Mouse (Mus musculus): Measurements from ENCODE around the gene Zfp619. TPM values are rescaled to one million over a fixed set of nuclear protein-coding genes. Genes with fewer than 3 reads are reported as not detected.
"Not testable (repeated sequence)": the region's sequence is repeated elsewhere in the genome, so short reads cannot be mapped to it uniquely, and the experiment has no call there.

Gene Zfp619
- polyA plus RNA-seq, 1 experiment from 2014 or later, result 1.6 TPM

DNA sequence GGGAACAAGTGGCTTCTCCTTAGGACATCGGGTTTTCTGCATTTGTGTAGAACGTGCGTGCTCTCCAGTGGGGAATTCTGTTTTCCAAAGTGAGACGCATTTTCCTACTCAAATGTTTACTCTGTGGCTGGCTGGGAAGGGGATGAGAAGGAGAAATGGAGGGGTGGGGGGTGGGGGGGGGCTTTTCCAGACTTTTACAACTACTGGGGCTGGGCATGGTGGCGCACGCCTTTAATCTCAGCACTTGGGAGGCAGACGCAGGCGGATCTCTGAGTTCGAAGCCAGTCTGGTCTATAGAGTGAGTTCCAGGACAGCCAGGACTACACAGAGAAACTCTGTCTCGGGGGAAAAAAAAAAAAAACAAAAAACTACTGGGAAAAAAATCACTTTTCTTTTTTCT is 27.6 kb downstream of the Zfp619 start:
- 42% methylated on average over 10 of the region's 10 CpGs for WGBS
- Histone ChIP-seq H3K27ac (peak overlapping the region; percentile 92), H3K4me1 (no peaks in the 10 kb centered on the region), H3K27me3 (no peaks in the 10 kb centered on the region), H3K4me2 (peak overlapping the region; percentile 68), H3K9me3 (no peaks in the 10 kb centered on the region), H3K9ac (peak overlapping the region; percentile 85), H3K36me3 (no peaks in the 10 kb centered on the region; the same call in 1 of the 2 replicates), H3K4me3 (peak overlapping the region; percentile 59)
- no peak for ATAC-seq (ENCODE audit: insufficient number of reproducible peaks, insufficient read depth, low FRiP score, low TSS enrichment, low read depth)

DNA sequence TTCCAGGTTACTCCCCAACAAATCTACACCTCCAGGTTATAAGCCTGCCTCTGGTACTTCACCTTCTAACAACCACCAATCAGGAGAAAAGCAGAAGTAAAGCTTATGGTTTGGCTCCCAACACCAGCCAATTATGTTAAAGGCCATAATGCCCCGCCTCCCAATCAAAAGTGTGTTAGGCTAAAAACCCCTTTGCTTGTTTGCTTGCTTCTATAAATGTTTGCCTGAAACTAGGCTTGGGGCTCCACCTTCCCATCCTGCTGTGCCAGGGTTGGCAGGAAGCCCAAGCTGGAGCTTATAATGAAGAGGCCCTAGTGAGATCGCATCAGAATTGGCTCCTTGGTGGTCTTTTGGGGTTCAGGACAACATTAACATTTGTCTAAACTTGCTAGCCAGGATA is 31.8 kb downstream of the Zfp619 start:
- 75% methylated on average over 2 of the region's 2 CpGs for WGBS
- no peak overlapping the region for H3K4me2 ChIP-seq
- ATAC-seq (ENCODE audit: insufficient number of reproducible peaks, insufficient read depth, low FRiP score, low TSS enrichment, low read depth), result no peak

GRCm38 (mm10) chr7:39551976-39552891 is 34.7 kb downstream of the Zfp619 start:
- Histone ChIP-seq H3K27me3 (no peaks in the 10 kb centered on the region), H3K27ac (peak overlapping the region; percentile 96), H3K36me3 (peaks cover 17% of the 10 kb centered on the region), H3K4me1 (peaks cover 7% of the 10 kb centered on the region), H3K4me3 (peak overlapping the region; percentile 78), H3K9me3 (no peaks in the 10 kb centered on the region), H3K9ac (peak overlapping the region; percentile 87), H3K4me2 (peak overlapping the region; percentile 63)
- peak; percentile 100 for ATAC-seq (ENCODE audit: insufficient number of reproducible peaks, insufficient read depth, low FRiP score, low TSS enrichment, low read depth)
- 4% methylated on average over 52 of the region's 52 CpGs for WGBS

More for the DNA sequence above, 31.8 kb downstream of the Zfp619 start:
- peaks cover 7% of the 10 kb centered on the region for H3K4me1 ChIP-seq
- H3K4me3 ChIP-seq, result no peak overlapping the region
- no peaks in the 10 kb centered on the region for H3K27me3 ChIP-seq
- H3K9me3 ChIP-seq, result no peaks in the 10 kb centered on the region
- no peak overlapping the region for H3K9ac ChIP-seq
- H3K27ac ChIP-seq, result no peak overlapping the region
- no peaks in the 10 kb centered on the region; the same call in 1 of the 2 replicates for H3K36me3 ChIP-seq

- H3K4me3 ChIP-seq, result peak overlapping the region; percentile 78
- no peaks in the 10 kb centered on the region for H3K27me3 ChIP-seq
- peak overlapping the region; percentile 87 for H3K9ac ChIP-seq
- H3K4me2 ChIP-seq, result peak overlapping the region; percentile 63
- H3K27ac ChIP-seq, result peak overlapping the region; percentile 96
- peaks cover 7% of the 10 kb centered on the region for H3K4me1 ChIP-seq
- no peak for ATAC-seq (ENCODE audit: insufficient number of reproducible peaks, insufficient read depth, low FRiP score, low TSS enrichment, low read depth)
- peaks cover 18% of the 10 kb centered on the region for H3K36me3 ChIP-seq
- 6% methylated on average over 5 of the region's 5 CpGs for WGBS
- no peaks in the 10 kb centered on the region for H3K9me3 ChIP-seq
These were observed 35.4 kb downstream of the Zfp619 start for GRCm38 (mm10) chr7:39552993-39553392.

DNA sequence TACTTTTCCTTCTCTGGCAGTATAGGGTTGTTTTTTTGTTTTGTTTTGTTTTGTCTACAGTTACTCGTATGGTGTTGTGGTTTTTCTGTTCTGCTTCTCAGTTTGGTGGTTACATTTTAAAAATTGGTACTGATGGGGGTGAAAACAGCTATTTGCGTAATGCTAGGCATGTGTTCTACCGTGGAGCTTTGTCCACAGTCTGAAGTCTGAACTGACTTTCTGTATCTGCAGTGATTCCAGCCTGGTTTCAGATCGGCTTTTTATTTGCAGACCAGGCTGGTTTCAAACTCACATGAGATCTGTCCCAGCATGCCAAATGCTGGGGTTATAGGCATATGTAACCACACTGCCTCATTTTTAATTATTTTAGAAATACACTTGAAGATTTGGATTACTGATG is 36.3 kb downstream of the Zfp619 start:
- no peak for ATAC-seq (ENCODE audit: insufficient number of reproducible peaks, insufficient read depth, low FRiP score, low TSS enrichment, low read depth)
- Histone ChIP-seq H3K4me2 (peak overlapping the region; percentile 63), H3K9me3 (no peaks in the 10 kb centered on the region), H3K4me1 (peaks cover 7% of the 10 kb centered on the region), H3K36me3 (peaks cover 22% of the 10 kb centered on the region), H3K27ac (no peak overlapping the region), H3K4me3 (no peak overlapping the region), H3K9ac (no peak overlapping the region), H3K27me3 (no peaks in the 10 kb centered on the region)
- WGBS, result 70% methylated on average over 4 of the region's 4 CpGs

GRCm38 (mm10) chr7:39580066-39580465 is 62.5 kb downstream of the Zfp619 start:
- H3K4me1 ChIP-seq, result no peaks in the 10 kb centered on the region
- H3K36me3 ChIP-seq, result no peaks in the 10 kb centered on the region
- H3K27me3 ChIP-seq, result no peaks in the 10 kb centered on the region
- H3K4me2 ChIP-seq, result no peak overlapping the region
- no peak overlapping the region for H3K4me3 ChIP-seq
- no peak overlapping the region for H3K27ac ChIP-seq
- 79% methylated on average over 2 of the region's 2 CpGs for WGBS
- no peak for ATAC-seq (ENCODE audit: insufficient number of reproducible peaks, insufficient read depth, low FRiP score, low TSS enrichment, low read depth)
- H3K9ac ChIP-seq, result no peak overlapping the region
- no peaks in the 10 kb centered on the region for H3K9me3 ChIP-seq

GRCm38 (mm10) chr7:39580601-39581000 is 63.0 kb downstream of the Zfp619 start:
- Histone ChIP-seq H3K4me3 (no peak overlapping the region), H3K27ac (no peak overlapping the region), H3K4me1 (no peaks in the 10 kb centered on the region), H3K9ac (no peak overlapping the region), H3K4me2 (no peak overlapping the region), H3K36me3 (no peaks in the 10 kb centered on the region), H3K9me3 (no peaks in the 10 kb centered on the region), H3K27me3 (no peaks in the 10 kb centered on the region)
- no peak for ATAC-seq (ENCODE audit: insufficient number of reproducible peaks, insufficient read depth, low FRiP score, low TSS enrichment, low read depth)
- WGBS, result 91% methylated on average over 2 of the region's 2 CpGs

DNA sequence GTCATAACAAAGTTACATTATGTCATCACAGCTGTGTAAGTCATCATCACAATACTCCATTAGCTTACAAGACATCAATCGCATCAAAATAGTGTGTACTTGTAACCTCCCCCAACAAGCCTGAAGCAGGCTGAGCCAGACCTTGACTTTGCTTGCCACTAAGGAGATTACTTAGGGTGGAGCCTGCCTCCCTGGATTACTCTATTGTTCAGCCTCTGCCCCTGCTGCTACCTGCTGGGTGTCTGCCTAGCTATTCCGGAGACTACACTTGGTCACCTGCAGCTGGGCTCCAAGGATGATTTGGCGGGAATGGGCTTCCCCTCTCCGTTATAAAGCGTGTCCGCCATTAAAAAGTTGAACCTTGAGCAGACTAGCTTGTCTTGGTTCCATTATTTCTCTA is 69.3 kb downstream of the Zfp619 start:
- H3K4me2 ChIP-seq; H3K9me3 ChIP-seq; H3K36me3 ChIP-seq; ATAC-seq (ENCODE audit: insufficient number of reproducible peaks, insufficient read depth, low FRiP score, low TSS enrichment, low read depth); H3K4me3 ChIP-seq; H3K27ac ChIP-seq; H3K27me3 ChIP-seq; H3K9ac ChIP-seq; H3K4me1 ChIP-seq: not testable (repeated sequence)
- 56% methylated on average over 6 of the region's 6 CpGs for WGBS

DNA sequence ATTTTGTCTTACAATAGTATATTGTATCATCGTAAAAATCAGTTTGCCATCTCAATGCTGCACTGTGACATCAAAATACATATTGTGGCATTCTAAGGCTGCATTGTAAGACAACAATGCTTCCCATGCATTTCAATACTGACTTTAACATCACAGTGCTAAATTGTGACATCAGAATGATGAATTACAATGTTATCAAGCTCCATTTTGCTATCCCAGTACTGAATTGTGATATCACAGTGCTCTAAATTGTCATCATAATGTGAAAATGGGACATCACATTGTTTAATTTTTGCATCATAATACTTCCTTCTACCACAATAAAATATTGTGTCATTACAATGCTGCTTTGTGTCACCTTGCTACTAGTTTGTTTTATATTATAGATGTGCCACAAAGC is 70.5 kb downstream of the Zfp619 start:
- ATAC-seq (ENCODE audit: insufficient number of reproducible peaks, insufficient read depth, low FRiP score, low TSS enrichment, low read depth), result no peak
- 87% methylated on average over 1 of the region's 1 CpGs for WGBS
- H3K27ac ChIP-seq, result no peak overlapping the region

GRCm38 (mm10) chr7:39588471-39589041 is 71.0 kb downstream of the Zfp619 start:
- under 1% methylated on average over 49 of the region's 62 CpGs for WGBS
- H3K27ac ChIP-seq, H3K36me3 ChIP-seq, H3K4me1 ChIP-seq, H3K27me3 ChIP-seq, H3K9me3 ChIP-seq: not testable (repeated sequence)
- ATAC-seq (ENCODE audit: insufficient number of reproducible peaks, insufficient read depth, low FRiP score, low TSS enrichment, low read depth), result peak; percentile 74; the same call in 1 of the 2 replicates
- Histone ChIP-seq H3K4me3 (peak overlapping the region; percentile 48), H3K9ac (peak overlapping the region; percentile 72), H3K4me2 (peak overlapping the region; percentile 64)

More for the DNA sequence above, 70.5 kb downstream of the Zfp619 start:
- no peaks in the 10 kb centered on the region for H3K4me1 ChIP-seq
- H3K9ac ChIP-seq, result no peak overlapping the region
- no peaks in the 10 kb centered on the region for H3K9me3 ChIP-seq
- no peaks in the 10 kb centered on the region for H3K36me3 ChIP-seq
- H3K4me2 ChIP-seq, result peak overlapping the region; percentile 64
- H3K27me3 ChIP-seq, result peaks cover 9% of the 10 kb centered on the region
- peak overlapping the region; percentile 48 for H3K4me3 ChIP-seq

GRCm38 (mm10) chr7:39589044-39589443 is 71.5 kb downstream of the Zfp619 start:
- H3K27ac ChIP-seq; H3K4me1 ChIP-seq; H3K36me3 ChIP-seq; H3K9me3 ChIP-seq; ATAC-seq (ENCODE audit: insufficient number of reproducible peaks, insufficient read depth, low FRiP score, low TSS enrichment, low read depth); H3K27me3 ChIP-seq: not testable (repeated sequence)
- peak overlapping the region; percentile 64 for H3K4me2 ChIP-seq
- peak overlapping the region; percentile 48 for H3K4me3 ChIP-seq
- 46% methylated on average over 7 of the region's 7 CpGs for WGBS
- peak overlapping the region; percentile 72 for H3K9ac ChIP-seq
